Mouse (Mus musculus): ENCODE results near the gene Lsm4. TPM values are rescaled to one million over a fixed set of nuclear protein-coding genes. Genes with fewer than 3 reads are reported as not detected.

Gene Lsm4
- 10 to 100 TPM; 65.4 to 70.3 TPM for total RNA-seq (2021)
- long read RNA-seq, experiment 1, transcript Lsm4-201 (5 exons, 925 nt), result major isoform, 142 of 166 reads
- long read RNA-seq, experiment 1, partial matches to known transcripts, result 17 of 166 reads
- long read RNA-seq, experiment 1, other reads (novel, unspliced or antisense), result 7 of 166 reads
- long read RNA-seq, experiment 2, transcript Lsm4-201 (5 exons, 925 nt), result major isoform, 112 of 125 reads
- long read RNA-seq, experiment 2, partial matches to known transcripts, result 8 of 125 reads
- long read RNA-seq, experiment 2, other reads (novel, unspliced or antisense), result 5 of 125 reads

DNA sequence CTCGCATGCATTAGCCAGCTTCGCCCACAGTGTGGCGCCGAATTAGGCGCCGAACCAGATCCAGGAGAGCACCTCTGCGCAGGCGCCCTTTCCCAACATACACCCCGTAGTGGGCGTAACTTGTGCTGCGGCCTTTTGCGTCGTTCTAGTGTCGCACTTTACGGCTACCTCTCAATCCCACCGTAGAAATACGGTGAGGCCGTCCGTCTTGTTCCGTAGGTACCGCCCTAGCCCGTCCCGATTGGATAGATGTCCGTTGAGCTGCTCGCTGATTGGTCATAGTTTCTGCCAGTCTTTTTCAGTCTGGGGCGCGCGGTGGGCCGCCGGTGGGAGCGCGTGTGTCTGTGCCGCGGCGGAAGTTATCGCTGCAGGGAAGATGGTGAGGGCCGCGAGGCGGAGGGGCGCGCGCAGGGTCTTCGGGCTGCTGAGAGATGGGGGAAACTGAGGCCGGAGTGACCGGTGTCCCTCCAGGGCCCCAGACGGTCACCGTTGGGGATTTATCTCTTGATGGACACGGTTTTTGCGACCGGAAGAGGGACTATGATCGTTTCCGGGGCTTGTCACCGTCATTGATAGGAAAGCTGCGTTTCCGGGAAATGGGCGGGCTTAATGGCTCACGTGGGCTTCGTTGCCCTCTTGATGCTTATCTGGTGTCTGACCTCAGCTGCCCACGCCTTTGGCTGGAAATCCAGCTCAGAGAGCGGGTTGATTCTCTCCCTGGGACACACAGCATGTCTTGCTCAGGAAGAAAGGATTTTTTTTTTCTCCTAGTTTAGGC lies at the start of gene Lsm4:
Gene Lsm4, plus strand, starts transcription at position 170 of the 778 bp plus-strand sequence.
- DNase-seq (ENCODE audit: low spot score), result peak; percentile 98

DNA sequence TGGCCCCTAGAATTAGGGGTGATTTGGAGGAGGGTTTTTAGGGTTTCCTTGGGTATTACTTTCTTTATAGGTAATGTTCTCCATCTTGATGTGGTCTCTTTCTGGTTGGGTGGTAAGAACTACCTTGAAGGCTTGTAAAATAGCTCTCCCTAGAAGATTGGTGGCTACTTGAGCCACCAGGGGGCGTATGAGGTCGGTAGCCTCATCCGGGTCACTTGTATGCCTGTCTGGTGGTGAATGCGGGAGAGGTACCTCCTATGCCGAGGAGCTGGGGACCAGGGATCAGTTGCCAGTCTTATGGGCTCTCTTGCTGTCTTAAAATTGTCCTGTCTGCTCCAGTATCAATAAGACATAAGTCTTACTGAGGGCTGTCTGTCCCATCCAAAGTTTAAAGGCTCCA lies 47.9 kb upstream of the Lsm4 start:
- DNase-seq (ENCODE audit: low spot score), result peak; percentile 62

DNA sequence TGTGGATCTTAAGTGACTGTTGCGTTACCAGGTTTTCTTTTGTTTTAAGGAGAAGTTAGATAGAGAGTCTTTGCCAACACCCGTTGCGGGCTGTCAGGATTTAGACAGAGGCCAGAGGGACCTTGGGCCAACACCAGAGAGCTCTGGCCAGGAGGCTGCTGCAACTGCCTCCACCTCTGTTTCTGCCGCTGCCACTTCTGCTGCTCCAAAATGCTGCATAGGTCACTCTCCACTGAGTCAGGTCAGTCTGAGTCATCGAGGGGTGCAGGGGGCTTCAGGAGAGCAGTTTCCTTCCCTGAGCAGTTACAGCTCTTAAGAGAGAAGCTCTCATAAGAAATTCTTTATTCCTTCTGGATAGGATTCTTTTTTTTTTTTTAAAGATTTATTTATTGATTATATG lies 46.0 kb upstream of the Lsm4 start:
- no peak for DNase-seq (ENCODE audit: low spot score)

DNA sequence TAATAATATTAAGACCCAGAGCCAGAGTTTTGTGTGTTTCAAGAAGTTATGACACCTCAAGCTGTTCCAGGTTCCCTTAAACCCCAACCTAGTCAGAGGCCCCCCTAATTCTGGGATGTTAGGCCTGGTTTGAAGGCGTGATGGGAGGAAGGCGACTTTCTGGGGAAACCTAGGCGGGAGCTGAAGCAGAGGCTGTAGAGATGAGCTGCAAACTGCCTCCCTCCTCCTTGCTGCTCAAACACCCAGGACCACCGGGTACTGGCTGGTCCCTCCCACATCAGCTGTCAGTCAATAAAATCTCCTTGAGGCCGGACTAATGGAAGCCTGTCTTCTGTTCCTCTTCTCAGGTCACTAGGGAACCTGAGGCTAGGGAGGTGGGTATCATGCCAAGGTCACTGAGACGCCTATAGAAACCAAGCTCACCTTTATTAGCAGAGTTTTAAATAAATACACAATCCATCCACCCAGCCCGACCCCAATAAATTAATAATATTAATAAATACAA lies 44.0 kb upstream of the Lsm4 start:
- DNase-seq (ENCODE audit: low spot score), result no peak

DNA sequence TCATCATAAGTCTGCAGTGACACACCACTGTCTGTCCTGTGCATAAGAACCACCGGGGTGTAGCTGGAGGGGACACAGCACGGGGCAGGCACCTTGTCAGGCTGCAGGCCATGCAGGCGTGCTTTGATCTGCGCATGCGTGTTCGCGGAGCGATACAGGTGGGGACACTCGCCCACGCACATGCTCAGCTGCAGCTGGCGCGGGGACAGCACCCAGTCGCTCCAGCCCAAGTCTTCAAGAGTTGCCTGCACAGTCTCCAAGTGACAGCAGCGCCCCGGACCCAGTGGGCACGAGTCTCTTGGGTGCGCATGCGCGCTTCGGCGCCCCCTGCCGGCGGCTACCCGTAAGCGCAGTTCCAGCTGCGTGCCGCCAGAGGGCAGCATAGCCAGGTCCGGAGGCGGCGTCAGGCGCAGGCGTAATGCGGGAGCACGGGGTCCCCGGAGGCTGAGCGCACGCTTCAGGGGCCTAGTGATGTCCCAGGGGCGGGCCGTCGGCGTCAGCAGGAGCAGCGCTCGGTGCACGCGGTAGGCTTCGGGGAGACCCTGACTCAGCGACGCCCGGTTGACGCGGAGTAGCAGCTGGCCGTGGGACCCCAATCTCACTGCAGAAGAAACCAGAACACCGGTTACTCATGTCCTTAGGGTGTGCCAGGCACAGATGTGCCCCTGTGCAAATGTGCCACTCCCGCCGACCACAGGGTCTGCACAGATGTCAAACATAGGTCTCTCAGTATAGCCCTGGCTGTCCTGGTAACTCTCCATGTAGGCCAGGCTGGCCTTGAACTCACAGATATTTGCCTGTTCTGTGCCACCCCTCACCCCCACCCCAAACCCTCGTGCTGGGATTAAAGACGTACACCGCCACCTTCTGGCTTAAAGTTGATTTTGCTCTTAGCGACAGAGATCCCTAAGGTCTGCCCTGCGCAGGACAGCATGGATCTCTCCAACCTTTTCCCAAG lies 43.2 kb upstream of the Lsm4 start:
- peak; percentile 85 for DNase-seq (ENCODE audit: low spot score)

DNA sequence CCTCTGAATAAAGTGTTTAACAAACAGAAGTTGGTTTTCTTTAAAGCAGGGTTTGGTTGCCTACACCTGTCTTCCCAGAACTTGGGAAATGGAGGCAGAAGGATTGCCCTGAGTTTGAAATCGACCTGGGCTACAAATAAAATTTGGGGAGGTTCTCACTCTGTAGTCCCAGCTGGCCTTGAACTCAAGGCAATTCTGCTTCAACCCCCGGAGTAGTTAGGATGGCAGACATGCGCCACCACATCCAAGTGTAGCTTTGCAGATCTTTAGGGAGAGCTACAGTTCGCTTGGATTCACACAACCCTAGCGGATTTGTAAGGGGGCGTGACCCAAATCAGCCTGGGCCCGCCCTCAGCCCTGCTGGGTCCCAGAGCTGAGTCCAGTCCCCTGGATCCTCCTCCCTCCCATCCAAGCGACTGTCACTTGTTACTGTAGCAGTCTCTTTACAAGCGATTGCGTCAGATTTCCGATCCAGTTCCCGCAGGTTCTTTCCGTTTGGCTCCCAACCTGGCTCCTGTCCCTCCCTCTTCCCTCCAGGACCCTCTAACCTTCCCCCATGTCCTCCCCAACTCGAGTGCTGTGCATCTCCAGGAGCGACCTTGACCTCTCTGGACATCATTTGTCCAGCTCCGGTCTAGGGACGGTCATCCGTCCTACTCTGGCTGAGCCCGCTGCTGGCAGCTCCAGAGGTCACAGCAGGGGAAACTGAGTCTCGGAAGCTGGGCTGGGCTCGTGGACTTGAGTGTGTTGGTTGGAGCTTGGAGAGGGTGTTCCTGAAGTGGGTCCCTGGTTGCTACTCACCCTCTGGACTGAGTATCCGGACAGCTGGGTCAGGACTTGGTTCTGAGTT lies 42.3 kb upstream of the Lsm4 start:
- peak; percentile 64 for DNase-seq (ENCODE audit: low spot score)

DNA sequence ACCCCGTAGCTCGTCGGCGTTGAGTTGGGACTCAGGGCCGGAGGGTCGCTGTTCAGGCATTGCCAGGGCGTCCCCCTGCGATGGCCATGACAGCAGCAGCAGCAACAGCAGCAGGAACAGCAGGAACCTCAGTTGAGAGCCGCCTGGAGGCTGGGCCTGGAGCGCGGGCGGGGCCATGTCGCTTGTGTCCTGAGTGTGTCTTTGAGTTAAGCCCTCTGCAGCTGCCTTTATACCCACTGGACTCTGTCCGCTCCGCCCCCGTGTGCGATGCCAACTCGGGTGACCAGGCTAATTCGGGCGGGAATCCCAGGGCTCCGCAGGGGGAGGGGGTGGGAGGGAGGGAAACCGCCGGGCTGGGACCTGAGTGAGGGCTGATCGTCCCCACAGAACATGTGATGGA lies 41.6 kb upstream of the Lsm4 start:
- DNase-seq (ENCODE audit: low spot score), result no peak

DNA sequence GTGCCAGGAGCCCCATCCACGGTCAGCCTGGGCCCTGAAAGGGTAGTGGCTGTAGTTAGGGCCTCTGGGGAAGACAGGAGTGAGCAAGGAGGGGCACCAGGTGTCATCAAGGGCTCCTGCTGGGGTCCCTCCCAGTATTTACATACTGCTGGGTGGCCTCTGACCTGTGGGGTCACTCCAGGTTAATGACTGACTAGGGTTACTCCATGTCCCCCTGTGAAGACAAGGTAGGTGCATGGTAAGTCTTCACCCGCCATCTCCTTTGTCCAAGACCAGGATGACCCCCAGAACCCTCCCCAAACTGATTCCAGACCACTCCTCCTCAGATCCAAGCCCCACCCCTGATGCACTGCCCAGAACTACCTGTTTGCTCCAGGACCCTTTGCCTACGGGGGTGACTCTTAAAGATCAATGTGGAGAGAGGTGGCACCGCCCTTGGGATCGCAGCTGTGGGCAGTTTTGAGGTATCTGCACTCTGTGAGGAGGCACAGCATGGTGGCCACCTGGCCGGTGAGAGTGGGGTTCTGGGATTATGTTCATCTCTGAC lies 40.6 kb upstream of the Lsm4 start, which contains the start of gene Gdf15:
Gene Gdf15, minus strand, starts transcription at position 111 of the 547 bp plus-strand sequence.
- no peak for DNase-seq (ENCODE audit: low spot score)

DNA sequence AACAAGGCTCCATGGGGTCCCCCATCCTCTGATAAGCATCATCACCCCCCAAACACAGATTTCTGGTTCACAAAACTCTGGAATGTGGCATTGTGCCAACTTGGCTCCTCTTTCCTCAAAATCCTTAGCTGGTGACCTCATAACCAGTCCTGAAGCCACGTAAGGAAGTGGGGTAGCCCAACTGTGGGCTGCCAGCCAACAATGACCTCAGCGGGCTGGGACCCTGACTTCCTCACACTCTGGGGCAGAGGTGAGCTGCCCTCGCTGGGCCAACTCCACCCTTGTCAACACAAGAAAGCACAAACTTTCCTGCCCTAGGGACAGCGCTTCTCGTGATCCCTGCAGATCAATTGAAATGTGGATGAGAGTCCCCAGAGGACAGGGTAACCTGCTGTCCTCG lies 39.0 kb upstream of the Lsm4 start:
- DNase-seq (ENCODE audit: low spot score), result peak; percentile 73

DNA sequence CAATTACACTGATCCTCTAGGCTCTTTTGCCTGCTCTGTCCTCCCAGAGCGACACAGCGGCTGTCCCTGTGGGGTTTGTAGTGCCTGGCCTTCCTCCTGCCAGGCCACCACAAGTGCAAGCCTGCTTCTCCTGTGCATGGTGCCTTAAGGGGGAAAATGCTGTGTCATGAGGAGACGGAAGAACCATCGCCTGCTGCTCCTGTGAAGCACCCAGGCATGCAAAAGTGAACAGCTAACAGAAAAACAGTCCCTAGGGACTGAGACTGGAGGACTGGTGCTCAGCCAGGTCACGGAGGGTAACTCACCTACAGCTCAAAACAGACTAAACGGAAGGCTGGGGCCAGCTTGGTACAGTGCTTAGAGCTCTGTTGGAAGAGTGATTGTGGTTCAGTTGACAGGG lies 37.5 kb upstream of the Lsm4 start:
- DNase-seq (ENCODE audit: low spot score), result no peak

DNA sequence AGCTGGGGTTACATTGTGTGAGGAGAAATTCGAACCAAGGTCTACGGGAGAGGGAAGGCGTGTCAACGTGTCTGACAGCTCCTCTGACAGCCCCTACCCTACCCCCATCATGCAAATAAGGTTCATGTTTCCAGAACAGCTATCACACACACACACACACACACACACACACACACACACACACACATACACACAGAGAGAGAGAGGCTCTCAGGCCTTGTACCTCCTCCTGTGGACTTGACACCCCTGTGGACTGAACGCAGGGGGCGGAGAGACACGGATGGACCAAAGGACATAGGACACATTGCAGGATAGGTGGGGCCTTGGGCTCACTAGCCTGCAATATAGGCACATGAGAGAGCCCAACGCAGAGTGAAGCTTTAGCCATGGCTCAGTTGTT lies 36.2 kb upstream of the Lsm4 start:
- DNase-seq (ENCODE audit: low spot score), result no peak

DNA sequence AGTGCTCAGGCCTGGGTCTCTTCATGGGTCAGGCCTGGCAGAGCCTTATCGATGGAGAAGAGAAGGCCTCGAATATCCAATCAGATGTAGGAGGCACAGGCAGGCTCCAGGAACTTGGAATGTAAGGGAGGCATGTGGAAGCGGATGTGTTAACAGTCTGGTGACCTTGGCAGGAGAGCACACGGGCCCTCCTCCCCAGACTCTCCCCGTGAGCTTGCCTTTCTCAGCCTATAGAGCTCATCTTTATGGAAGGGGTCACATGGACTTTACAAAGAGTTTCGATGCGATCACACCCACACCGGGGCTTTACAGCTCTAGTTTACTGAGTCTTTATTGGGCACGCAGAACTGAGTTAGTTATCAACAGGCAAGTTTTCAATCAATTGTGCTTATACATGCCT lies 34.3 kb upstream of the Lsm4 start:
- DNase-seq (ENCODE audit: low spot score), result no peak

DNA sequence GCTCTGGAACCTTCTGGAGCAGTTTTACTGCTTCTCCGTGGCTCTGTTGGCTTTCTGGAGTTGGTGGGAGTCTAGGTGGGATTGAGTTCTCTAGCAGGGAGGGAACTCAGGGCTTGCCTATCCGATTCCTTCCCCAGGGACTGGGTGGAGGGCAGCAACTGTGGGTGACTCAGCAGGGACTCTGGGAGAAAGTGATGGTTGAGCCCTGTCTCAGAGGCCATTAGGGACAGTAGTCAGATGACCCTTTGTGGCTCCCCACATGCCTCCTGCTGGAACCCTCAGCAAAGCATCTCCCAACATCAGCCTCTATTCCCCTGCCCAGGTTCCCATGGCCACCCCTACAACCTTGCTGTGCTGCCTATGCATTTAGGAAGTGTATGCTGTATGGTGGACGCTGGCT lies 30.0 kb upstream of the Lsm4 start:
- DNase-seq (ENCODE audit: low spot score), result no peak

DNA sequence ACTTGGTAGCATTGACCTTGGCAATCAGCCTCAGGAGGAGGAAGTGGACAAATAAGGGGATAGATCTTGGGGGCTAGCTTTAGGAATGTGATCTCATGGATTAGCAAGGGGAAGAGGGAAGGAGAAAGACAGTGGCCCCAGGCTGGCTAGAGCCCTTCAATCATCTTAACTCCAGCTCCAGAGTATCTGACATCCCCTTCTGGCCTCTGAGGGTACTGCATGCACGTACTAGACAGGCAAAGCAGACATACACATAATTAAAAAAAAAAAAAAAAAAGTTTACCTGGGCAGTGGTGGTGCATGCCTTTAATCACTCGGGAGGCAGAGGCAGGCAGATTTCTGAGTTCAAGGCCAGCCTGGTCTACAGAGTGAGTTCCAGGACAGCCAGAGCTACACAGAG lies 29.0 kb upstream of the Lsm4 start:
- DNase-seq (ENCODE audit: low spot score), result no peak

DNA sequence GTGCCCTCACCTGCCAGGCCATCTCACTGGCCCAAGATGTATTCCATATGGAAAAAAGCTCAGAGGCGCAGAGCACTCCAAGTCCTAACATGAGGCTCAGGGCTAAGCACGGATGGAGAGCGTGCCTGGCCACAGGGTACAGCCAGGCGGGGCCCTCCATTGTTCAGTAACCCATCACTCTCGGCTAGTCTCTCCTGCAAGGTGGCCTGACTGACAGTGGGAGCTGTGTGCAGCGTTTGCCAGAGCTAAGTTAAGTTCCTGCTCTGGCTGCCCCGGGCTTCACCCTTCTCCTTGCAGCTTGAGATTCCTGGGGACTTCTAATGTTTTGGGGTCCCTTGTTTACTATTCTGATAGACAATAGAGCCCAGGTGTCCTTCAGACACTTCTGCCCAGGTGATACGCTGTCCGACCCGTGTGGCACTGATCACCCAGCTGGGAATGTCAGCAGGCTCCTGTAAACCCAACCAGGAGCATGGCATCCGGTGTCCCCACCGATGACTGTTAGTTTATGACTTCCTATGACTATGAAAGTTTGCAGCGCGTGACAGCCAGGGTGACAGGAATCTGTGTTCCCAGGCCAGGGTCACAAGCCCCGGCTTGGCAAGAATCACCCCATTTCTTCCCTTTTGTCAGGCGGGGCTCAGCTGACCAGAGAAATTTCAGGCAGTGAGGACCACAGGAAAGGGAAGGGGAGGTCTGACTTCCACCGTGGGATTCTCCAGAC lies 27.4 kb upstream of the Lsm4 start:
- DNase-seq (ENCODE audit: low spot score), result no peak

DNA sequence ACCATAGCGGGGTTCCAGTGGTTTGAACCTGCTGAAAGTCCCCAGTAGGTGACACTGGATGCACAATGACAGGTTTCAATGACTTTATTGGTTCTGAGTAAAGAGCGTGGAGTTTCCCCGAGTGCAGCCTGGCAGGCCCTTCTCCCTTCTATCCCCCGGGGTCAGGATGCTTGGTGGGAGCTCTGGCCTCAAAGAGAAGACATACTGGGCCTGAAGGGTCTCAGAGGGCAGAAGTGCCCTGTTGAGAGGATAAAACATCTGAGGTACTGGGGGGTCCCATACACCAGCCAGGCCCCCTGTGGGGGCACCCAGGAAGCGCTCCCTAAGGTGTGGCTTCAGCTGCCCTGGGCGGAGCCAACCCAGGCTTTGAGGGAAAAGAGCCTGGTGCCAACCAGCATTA lies 26.7 kb upstream of the Lsm4 start:
- no peak for DNase-seq (ENCODE audit: low spot score)

DNA sequence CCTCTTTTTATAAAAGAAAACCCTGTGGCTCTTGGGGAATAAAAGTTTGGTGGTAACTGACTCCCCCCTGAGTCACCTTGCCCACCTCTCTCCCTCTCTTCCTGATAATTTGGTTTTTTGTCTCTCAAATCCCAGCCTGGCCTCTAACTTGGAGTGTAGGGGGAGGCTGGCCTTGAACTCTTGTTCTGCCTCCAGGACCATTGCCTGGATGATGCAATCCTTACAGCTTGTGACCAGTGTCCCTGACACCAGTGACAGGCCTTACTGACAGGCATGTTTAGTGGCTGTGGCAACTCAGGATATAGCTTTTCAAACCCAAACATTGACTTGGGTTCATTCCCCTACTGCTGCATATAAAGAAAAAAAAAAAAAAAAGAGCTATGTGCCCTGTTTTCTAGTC lies 26.3 kb upstream of the Lsm4 start:
- DNase-seq (ENCODE audit: low spot score), result no peak

DNA sequence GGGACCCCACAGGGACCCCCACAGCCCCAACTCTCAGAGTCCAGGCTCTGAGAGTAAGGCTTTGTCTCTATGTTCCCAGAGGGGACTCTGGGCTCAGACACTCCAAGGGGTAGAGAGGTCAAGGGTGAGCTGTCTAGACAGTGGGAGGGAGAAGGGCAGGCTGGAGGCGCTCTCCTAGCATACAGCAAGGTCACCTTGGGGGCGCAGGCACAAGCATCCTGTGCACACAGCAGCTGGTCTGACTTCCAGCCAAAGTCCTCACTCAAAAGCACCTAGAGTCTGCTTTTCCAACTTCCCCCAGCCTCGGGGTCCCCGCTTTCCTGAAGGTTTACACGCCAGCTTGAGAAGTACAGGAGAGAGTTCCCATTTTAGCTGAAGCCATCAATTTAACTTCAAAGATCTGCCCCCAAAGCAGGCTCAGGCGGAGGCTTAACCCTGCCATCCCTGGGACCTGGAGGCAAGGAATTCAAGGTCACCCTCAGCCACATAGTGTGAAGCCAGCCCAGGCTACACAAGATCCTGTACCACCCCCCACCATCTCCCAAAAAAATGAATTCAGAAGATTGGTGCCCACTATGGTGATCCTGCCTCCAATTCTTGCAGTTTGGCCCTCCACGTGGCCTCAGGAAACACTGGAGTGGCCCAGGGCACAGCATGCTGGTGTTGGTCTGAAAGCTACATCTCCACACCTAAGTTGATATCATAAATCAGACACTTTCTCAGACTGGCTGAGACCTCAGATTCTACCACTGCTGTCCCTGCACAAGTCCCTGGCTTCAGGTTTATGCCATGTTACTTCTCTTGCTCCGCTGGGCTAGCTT lies 25.5 kb upstream of the Lsm4 start:
- no peak for DNase-seq (ENCODE audit: low spot score)

DNA sequence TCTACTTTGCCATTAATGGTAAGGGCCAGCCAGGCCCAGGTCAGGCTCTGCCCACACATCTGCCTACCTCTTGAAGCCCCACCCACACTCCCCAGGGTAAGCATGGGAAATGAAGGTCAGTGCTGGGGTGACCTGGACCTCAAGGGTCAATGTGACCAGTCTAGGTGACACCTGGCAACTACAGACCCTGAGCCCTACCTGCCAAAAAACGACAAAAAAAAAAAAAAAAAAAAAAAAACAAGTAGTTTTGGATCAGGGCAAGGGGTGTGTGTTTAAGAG lies 24.9 kb upstream of the Lsm4 start:
- no peak for DNase-seq (ENCODE audit: low spot score)
